Comparison of ENCODE assay signal across 16 mouse cellular contexts in the genomic region with DNA sequence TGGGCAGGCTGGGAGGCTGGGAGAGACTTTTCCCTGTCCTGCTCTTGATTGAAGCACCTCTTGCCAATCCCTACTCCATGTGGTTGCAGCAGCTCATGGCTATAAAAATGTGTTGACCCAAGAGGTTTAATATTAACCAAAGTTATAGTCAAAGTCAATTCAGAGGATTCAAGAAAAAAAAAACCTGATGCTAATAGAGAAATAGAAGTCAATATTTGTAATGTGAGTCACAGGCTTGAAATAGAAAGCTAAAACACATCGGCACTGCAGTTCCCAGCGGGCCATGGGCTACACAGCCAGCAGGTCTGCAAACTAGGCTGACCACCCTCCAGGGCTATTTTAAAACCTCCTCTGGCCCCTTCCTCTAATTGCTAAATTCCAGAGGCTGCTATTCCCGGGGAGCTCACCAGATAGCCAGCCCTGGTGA. TPM values are rescaled to one million over a fixed set of nuclear protein-coding genes. Genes with fewer than 3 reads are reported as not detected.
DNase-seq lines count a peak whose midpoint lies in the region; ATAC-seq and TF ChIP-seq lines count a peak whose summit lies in the region.
"Had no signal": no experiment of that assay in that cellular context is flagged by ENCODE, and none has a peak within 500 bp of the region (broad histone marks: within the 10 kb centered on the region; RNA-seq: fewer than 3 reads in every experiment).

No protein-coding gene starts in this region.

- no peaks in the 10 kb centered on the region for H3K36me3 ChIP-seq in liver, embryonic 16.5 days (ENCODE audit: control insufficient read depth, insufficient read depth)
- no peaks in the 10 kb centered on the region for H3K36me3 ChIP-seq in stomach, embryonic 15.5 days
- no peaks in the 10 kb centered on the region for H3K36me3 ChIP-seq in midbrain, embryonic 14.5 days (ENCODE audit: control insufficient read depth, insufficient read depth, low read length)
- H3K36me3 ChIP-seq: forebrain, embryonic 12.5 days; midbrain, embryonic 13.5 days; neural tube, embryonic 15.5 days had no signal

- TF ChIP-seq POLR2A in lung, adult 2 months (IDR thresholded peaks at IDR 0.05; ENCODE audit: borderline replicate concordance, extremely low read depth, low read depth, low read length) = no peak

- H3K27ac ChIP-seq in gastrocnemius, adult 2 months = peak overlapping the region; percentile 49
- peak overlapping the region; percentile 55; the same call in 1 of the 2 replicates for H3K27ac ChIP-seq in liver, embryonic 16.5 days (ENCODE audit: low read length)
- peak overlapping the region; percentile 85 for H3K27ac ChIP-seq in stomach, embryonic 15.5 days
- no peak overlapping the region for H3K27ac ChIP-seq in midbrain, embryonic 14.5 days (replicated peaks; ENCODE audit: low read depth, low read length)
- H3K27ac ChIP-seq: forebrain, embryonic 12.5 days; hindbrain, postnatal 0 days; midbrain, embryonic 13.5 days; neural tube, embryonic 15.5 days had no signal

- intact Hi-C loops in gastrocnemius, adult 2 months (cut with DNase I) = no loop called here

- DNase-seq in gastrocnemius, adult 2 months = no peak
- DNase-seq in gastrocnemius, postnatal 4 days (ENCODE audit: low spot score in 2 of 2) = no peak
- peak; percentile 42 to 61 for DNase-seq in lung, adult 18-20 months
- no peak for DNase-seq in lung, adult 2 months
- no peak for DNase-seq in midbrain, embryonic 14.5 days
- DNase-seq: B cell, adult 2 months; cerebellum, adult 11-12 months; gastrocnemius, postnatal 25 days had no signal

- TF ChIP-seq CTCF in gastrocnemius, adult 2 months (IDR thresholded peaks at IDR 0.05) = no peak
- no peak for TF ChIP-seq CTCF in lung, adult 2 months (IDR thresholded peaks at IDR 0.05; ENCODE audit: insufficient read depth, low read length)

- no peak overlapping the region for H3K4me2 ChIP-seq in liver, embryonic 16.5 days (ENCODE audit: low read depth, low read length)
- H3K4me2 ChIP-seq in stomach, embryonic 15.5 days = 0 out of 2 replicates have a peak overlapping the region, but pooled peaks have one; percentile 4
- no peak overlapping the region for H3K4me2 ChIP-seq in midbrain, embryonic 14.5 days (ENCODE audit: low read length)
- H3K4me2 ChIP-seq: forebrain, embryonic 12.5 days; midbrain, embryonic 13.5 days; neural tube, embryonic 15.5 days had no signal

- WGBS in lung, adult 2 months = 50% methylated on average over 3 of the region's 3 CpGs
- 51% methylated on average over 3 of the region's 3 CpGs for WGBS in liver, embryonic 16.5 days (ENCODE audit: insufficient replicate concordance)
- 46% methylated on average over 3 of the region's 3 CpGs for WGBS in stomach, embryonic 15.5 days
- 84% methylated on average over 3 of the region's 3 CpGs for WGBS in midbrain, embryonic 14.5 days

- H3K9ac ChIP-seq in liver, embryonic 16.5 days (ENCODE audit: low read depth, low read length) = no peak overlapping the region
- no peak overlapping the region for H3K9ac ChIP-seq in stomach, embryonic 15.5 days
- H3K9ac ChIP-seq in midbrain, embryonic 14.5 days (replicated peaks; ENCODE audit: low read length) = no peak overlapping the region
- H3K9ac ChIP-seq: forebrain, embryonic 12.5 days; midbrain, embryonic 13.5 days; neural tube, embryonic 15.5 days had no signal

- peak; percentile 76 for ATAC-seq in liver, embryonic 16.5 days (ENCODE audit: low read depth)
- peak; percentile 88 for ATAC-seq in stomach, embryonic 15.5 days (ENCODE audit: insufficient read depth, low FRiP score, low read depth)
- no peak for ATAC-seq in frontal cortex, adult (ENCODE audit: low TSS enrichment)
- ATAC-seq in midbrain, embryonic 14.5 days (ENCODE audit: low FRiP score, low TSS enrichment) = no peak
- ATAC-seq: hindbrain, postnatal 0 days; midbrain, embryonic 13.5 days had no signal

- no peaks in the 10 kb centered on the region for H3K9me3 ChIP-seq in liver, embryonic 16.5 days (replicated peaks; ENCODE audit: control insufficient read depth, low read length)
- H3K9me3 ChIP-seq in stomach, embryonic 15.5 days = no peaks in the 10 kb centered on the region
- H3K9me3 ChIP-seq in midbrain, embryonic 14.5 days (ENCODE audit: control insufficient read depth, low read length) = no peaks in the 10 kb centered on the region
- H3K9me3 ChIP-seq: forebrain, embryonic 12.5 days; midbrain, embryonic 13.5 days; neural tube, embryonic 15.5 days had no signal

- H3K27me3 ChIP-seq in liver, embryonic 16.5 days (ENCODE audit: control insufficient read depth, insufficient read depth, low read depth, low read length) = no peaks in the 10 kb centered on the region
- H3K27me3 ChIP-seq in stomach, embryonic 15.5 days (replicated peaks) = no peaks in the 10 kb centered on the region
- H3K27me3 ChIP-seq in midbrain, embryonic 14.5 days (ENCODE audit: control insufficient read depth, insufficient read depth, low read length) = no peaks in the 10 kb centered on the region
- H3K27me3 ChIP-seq: forebrain, embryonic 12.5 days; midbrain, embryonic 13.5 days; neural tube, embryonic 15.5 days had no signal

- H3K4me1 ChIP-seq in lung, adult 2 months (ENCODE audit: control insufficient read depth, insufficient read depth, low read length) = peaks cover 6% of the 10 kb centered on the region
- peaks cover 4% of the 10 kb centered on the region for H3K4me1 ChIP-seq in liver, embryonic 16.5 days (ENCODE audit: control insufficient read depth, low read depth, low read length)
- H3K4me1 ChIP-seq in stomach, embryonic 15.5 days = no peaks in the 10 kb centered on the region
- no peaks in the 10 kb centered on the region for H3K4me1 ChIP-seq in midbrain, embryonic 14.5 days (ENCODE audit: control insufficient read depth, insufficient read depth, low read length)
- H3K4me1 ChIP-seq: forebrain, embryonic 12.5 days; midbrain, embryonic 13.5 days; neural tube, embryonic 15.5 days had no signal

- H3K4me3 ChIP-seq in gastrocnemius, adult 2 months = no peak overlapping the region
- H3K4me3 ChIP-seq in lung, adult 2 months (replicated peaks; ENCODE audit: extremely low read depth, low read depth, low read length) = no peak overlapping the region
- no peak overlapping the region for H3K4me3 ChIP-seq in liver, embryonic 16.5 days (ENCODE audit: low read depth, low read length)
- H3K4me3 ChIP-seq in stomach, embryonic 15.5 days (replicated peaks) = no peak overlapping the region
- H3K4me3 ChIP-seq in midbrain, embryonic 14.5 days (replicated peaks; ENCODE audit: low read depth, low read length) = no peak overlapping the region
- H3K4me3 ChIP-seq: forebrain, embryonic 12.5 days; midbrain, embryonic 13.5 days; neural tube, embryonic 15.5 days had no signal

RNA-seq across cellular contexts. Expression of gene Bmp2, which starts 53.2 kb away (rescaled TPM):
- 1 to 10 TPM; 1.1 to 2.9 TPM for total RNA-seq in gastrocnemius, adult 2 months (2021)
- total RNA-seq in gastrocnemius, postnatal 4 days (2021) = 1 to 10 TPM; 2.4 to 2.7 TPM
- 4.0 and 5.9 TPM in 2 replicates for polyA plus RNA-seq in lung, adult 2 months (2012; rRNA removed)
- 2.6 and 2.8 TPM in 2 replicates for polyA plus RNA-seq in liver, embryonic 16.5 days (2015; fragmentation: Nextera tagmentation; extraction: Ambion mirVana)
- 11.7 and 12.3 TPM in 2 replicates for polyA plus RNA-seq in stomach, embryonic 15.5 days (2015; fragmentation: Nextera tagmentation; extraction: Ambion mirVana)
- 1.3 and 1.9 TPM in 2 replicates for polyA plus RNA-seq in midbrain, embryonic 14.5 days (2014; fragmentation: Nextera tagmentation; extraction: Ambion mirVana)
- total RNA-seq: MEL had no signal

Comparison
In these comparisons a context has a peak if more than half of its experiments do, and no peak if none do; other contexts are left out.
1. DNase-seq: peak in lung, adult 18-20 months (2 of 2); none in gastrocnemius, adult 2 months (single experiment), gastrocnemius, postnatal 4 days (0 of 2), lung, adult 2 months (single experiment) and midbrain, embryonic 14.5 days (single experiment).
2. ATAC-seq: peak in liver, embryonic 16.5 days (single experiment) and stomach, embryonic 15.5 days (single experiment); none in frontal cortex, adult (single experiment) and midbrain, embryonic 14.5 days (single experiment).